Mouse (Mus musculus): ENCODE measurements around the gene Olfr13.

DNA sequence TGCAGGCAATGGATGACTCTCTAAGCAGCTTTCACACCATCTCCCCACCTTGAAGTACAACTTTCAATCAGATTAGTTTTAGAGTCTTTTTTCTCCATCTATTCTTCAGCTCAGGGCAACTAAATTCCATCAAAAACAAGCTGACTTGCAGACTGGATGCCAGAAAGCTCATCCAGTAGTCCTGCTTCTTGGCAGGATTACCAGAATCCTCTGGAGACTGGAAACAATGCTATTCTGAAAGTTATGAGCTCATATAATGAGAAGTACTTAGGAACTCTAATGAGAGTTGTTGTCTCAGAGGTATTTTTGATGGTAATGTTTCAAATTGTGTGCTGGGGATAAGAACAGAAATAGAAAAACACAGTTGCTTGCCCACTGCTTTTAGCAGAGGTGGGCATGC is 24.8 kb downstream of the Olfr13 start, which contains the start of gene Olfr435:
- TF ChIP-seq CTCF (IDR thresholded peaks at IDR 0.05; ENCODE audit: extremely low read depth, insufficient read depth, low read length): no peak
- TF ChIP-seq POLR2A (IDR thresholded peaks at IDR 0.05; ENCODE audit: extremely low read depth, insufficient read depth, low read length): no peak

All from cortical plate, adult 2 months (tissue).